Mouse (Mus musculus) MEL (cell line): ENCODE data around the gene Glyctk. TPM values are rescaled to one million over a fixed set of nuclear protein-coding genes. Genes with fewer than 3 reads are reported as not detected.

Experiments
- DNase-seq: peaks from one replicate; pipeline ENCODE4 v3.0.0; 2011; ENCODE audit warnings: low read depth, low spot score
- H3K27ac ChIP-seq: 2 replicates; pipeline ENCODE4 v1.5.1; 2012; ENCODE audit warnings: low read depth, mild to moderate bottlenecking, control low read depth, low read length, moderate library complexity; ENCODE audit not compliant: control insufficient read depth
- H3K27me3 ChIP-seq, 2 experiments: fragments of 150-350 bp in 1 of 2; sonication (generic) in 1 of 2; 2 replicates each; pipeline ENCODE4 v1.6.1; 2012; ENCODE audit warnings: low read length in 2 of 2, mild to moderate bottlenecking in 2 of 2, improper control_type of control experiment in 1 of 2, moderate library complexity in 1 of 2; ENCODE audit not compliant: insufficient read depth in 2 of 2, control insufficient read depth in 1 of 2
- H3K36me3 ChIP-seq, 2 experiments: 2 replicates each; pipeline ENCODE4 v1.6.1; 2012 to 2014; ENCODE audit warnings: low read length in 2 of 2, improper control_type of control experiment in 1 of 2, inconsistent platforms in 1 of 2, mild to moderate bottlenecking in 1 of 2; ENCODE audit not compliant: insufficient read depth in 2 of 2, control insufficient read depth in 1 of 2
- H3K4me1 ChIP-seq, 2 experiments: fragments of 150-350 bp in 1 of 2; sonication (generic) in 1 of 2; 2 replicates each; pipeline ENCODE4 v1.6.1; 2012; ENCODE audit warnings: low read length in 2 of 2, improper control_type of control experiment in 1 of 2, mild to moderate bottlenecking in 1 of 2; ENCODE audit not compliant: insufficient read depth in 2 of 2, control insufficient read depth in 1 of 2
- H3K4me3 ChIP-seq, 2 experiments: fragments of 150-350 bp in 1 of 2; sonication (generic) in 1 of 2; 2 replicates each; pipeline ENCODE4 v1.5.1; 2012; ENCODE audit warnings: low read depth in 2 of 2, low read length in 2 of 2, mild to moderate bottlenecking in 2 of 2, moderate library complexity in 2 of 2, control low read depth in 1 of 2, improper control_type of control experiment in 1 of 2; ENCODE audit not compliant: control insufficient read depth in 1 of 2, insufficient read depth in 1 of 2
- H3K79me2 ChIP-seq: 2 replicates; pipeline ENCODE4 v1.6.1; 2012; ENCODE audit warnings: mild to moderate bottlenecking, low read length, moderate library complexity; ENCODE audit not compliant: control insufficient read depth, poor library complexity, insufficient read depth
- H3K9ac ChIP-seq: 2 replicates; pipeline ENCODE4 v1.6.1; 2012; ENCODE audit warnings: low read depth, mild to moderate bottlenecking, control low read depth, low read length, moderate library complexity; ENCODE audit not compliant: control insufficient read depth, poor library complexity, severe bottlenecking
- H3K9me3 ChIP-seq: fragments of 150-350 bp; sonication (generic); replicated peaks from 2 replicates; pipeline ENCODE4 v1.6.1; 2012; ENCODE audit warnings: mild to moderate bottlenecking, low read length, improper control_type of control experiment, moderate library complexity; ENCODE audit not compliant: insufficient read depth
- BHLHE40 ChIP-seq: IDR thresholded peaks from 2 replicates; pipeline ENCODE4 v1.6.1; 2012; ENCODE audit warnings: low read depth, mild to moderate bottlenecking, inconsistent platforms, low read length, improper control_type of control experiment, borderline replicate concordance
- CHD2 ChIP-seq: IDR thresholded peaks from 2 replicates; pipeline ENCODE4 v1.6.1; 2011; ENCODE audit warnings: low read length, improper control_type of control experiment
- CTCF ChIP-seq, 3 experiments: IDR thresholded peaks in 2 of 3; conservative IDR thresholded peaks in 1 of 3; 2 replicates each; pipeline ENCODE4 v1.5.1; 2011 to 2012; ENCODE audit warnings: low read length in 3 of 3, low read depth in 2 of 3, mild to moderate bottlenecking in 2 of 3, improper control_type of control experiment in 1 of 3, inconsistent platforms in 1 of 3, mixed read lengths in 1 of 3, moderate library complexity in 1 of 3; ENCODE audit not compliant: control insufficient read depth in 1 of 3, insufficient read depth in 1 of 3, poor library complexity in 1 of 3, severe bottlenecking in 1 of 3
- E2F4 ChIP-seq: IDR thresholded peaks from 2 replicates; pipeline ENCODE4 v1.6.1; 2011; ENCODE audit warnings: low read depth, low read length, improper control_type of control experiment, borderline replicate concordance
- GATA1 ChIP-seq: IDR thresholded peaks from 2 replicates; pipeline ENCODE4 v1.6.1; 2011; ENCODE audit warnings: low read depth, low read length, improper control_type of control experiment
- MAX ChIP-seq: IDR thresholded peaks from 2 replicates; pipeline ENCODE4 v1.6.1; 2011; ENCODE audit warnings: low read length, improper control_type of control experiment
- NELFE ChIP-seq: IDR thresholded peaks from 2 replicates; pipeline ENCODE4 v1.6.1; 2011; ENCODE audit warnings: low read depth, low read length, improper control_type of control experiment
- POLR2A ChIP-seq, 2 experiments: IDR thresholded peaks; 2 replicates each; pipeline ENCODE4 v1.6.1; 2011 to 2012; ENCODE audit warnings: low read length in 2 of 2, mild to moderate bottlenecking in 2 of 2, control low read depth in 1 of 2, improper control_type of control experiment in 1 of 2, low read depth in 1 of 2, moderate library complexity in 1 of 2; ENCODE audit not compliant: control insufficient read depth in 1 of 2, insufficient read depth in 1 of 2, poor library complexity in 1 of 2
- SIN3A ChIP-seq: IDR thresholded peaks from 2 replicates; pipeline ENCODE4 v1.6.1; 2012; ENCODE audit warnings: low read length, improper control_type of control experiment, inconsistent platforms
- TAL1 ChIP-seq: IDR thresholded peaks from 2 replicates; pipeline ENCODE4 v1.6.1; 2012; ENCODE audit warnings: mild to moderate bottlenecking, inconsistent platforms, low read length, moderate library complexity, mixed read lengths
- USF2 ChIP-seq, 2 experiments: IDR thresholded peaks; 2 replicates each; pipeline ENCODE4 v1.6.1; 2011 to 2012; ENCODE audit warnings: improper control_type of control experiment in 2 of 2, low read length in 2 of 2, borderline replicate concordance in 1 of 2, inconsistent platforms in 1 of 2, low read depth in 1 of 2, mild to moderate bottlenecking in 1 of 2; ENCODE audit not compliant: insufficient read depth in 1 of 2
- ZNF384 ChIP-seq: IDR thresholded peaks from 2 replicates; pipeline ENCODE4 v1.6.1; 2012; ENCODE audit warnings: low read depth, mild to moderate bottlenecking, inconsistent platforms, low read length, improper control_type of control experiment
- polyA plus RNA-seq, 2 experiments: library from polyadenylated mRNA; stranded (reverse) in 1 of 2; unstranded in 1 of 2; fragments of >175 nt in 1 of 2; fragments of >200 nt in 1 of 2; gene quantifications; 2 replicates each; pipeline versions ENCODE4 v1.2.1 to v1.2.4; 2012; ENCODE audit warnings: low replicate concordance in 2 of 2, low read depth in 1 of 2; ENCODE audit not compliant: insufficient read length in 2 of 2, insufficient read depth in 1 of 2, missing spikeins in 1 of 2
- total RNA-seq: library from RNA; depleted of rRNA; stranded (reverse); fragments of 300-350 nt; gene quantifications from 2 replicates; pipeline ENCODE4 v1.2.3, GENCODE M21; 2012

Gene Glyctk
- total and polyA plus RNA-seq, 3 experiments, result 3.1 to 3.3 TPM; not detected in 1

DNA sequence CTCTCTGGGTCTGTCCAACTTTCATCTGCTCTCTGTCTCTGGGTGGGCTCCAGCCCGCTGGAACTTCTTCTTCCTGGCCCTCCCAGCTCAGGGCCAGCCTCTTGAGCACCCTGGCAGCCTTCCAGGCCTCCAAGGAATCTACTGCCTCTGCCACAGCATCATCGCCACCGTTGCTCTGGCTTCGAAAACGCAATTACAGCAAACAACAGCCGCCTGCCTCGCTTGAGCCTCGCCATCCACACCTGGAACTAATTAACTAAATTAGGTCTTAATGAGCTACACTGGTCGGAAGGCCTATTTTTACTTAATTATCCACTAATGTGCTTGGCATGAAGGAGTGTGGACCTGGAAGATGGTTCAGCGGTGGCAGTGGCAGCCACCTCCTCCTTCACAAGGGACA, 18.2 kb downstream of the Glyctk start:
- Histone ChIP-seq H3K79me2 (no peaks in the 10 kb centered on the region), H3K9ac (no peak overlapping the region), H3K4me1 (no peaks in the 10 kb centered on the region), H3K27me3 (peaks cover 0 to 5% of the 10 kb centered on the region in 2 experiments; a peak in 2 of 4 replicates), H3K27ac (no peak overlapping the region), H3K4me3 (no peak overlapping the region), H3K9me3 (no peaks in the 10 kb centered on the region), H3K36me3 (no peaks in the 10 kb centered on the region)
- no peak for DNase-seq
- no peak for TF ChIP-seq TAL1
- TF ChIP-seq E2F4, result no peak
- no peak for TF ChIP-seq CHD2
- no peak for TF ChIP-seq BHLHE40
- TF ChIP-seq ZNF384, result no peak
- no peak for TF ChIP-seq GATA1
- TF ChIP-seq POLR2A (IDR thresholded peaks at IDR 0.05; ENCODE audit: control insufficient read depth in 1 of 2, insufficient read depth in 1 of 2, low read depth in 1 of 2, low read length in 2 of 2, poor library complexity in 1 of 2), result no peak
- TF ChIP-seq CTCF (IDR thresholded peaks at IDR 0.05 in 2 of 3, conservative IDR thresholded peaks at IDR 0.05 in 1 of 3; ENCODE audit: control insufficient read depth in 1 of 3, insufficient read depth in 1 of 3, low read depth in 2 of 3, low read length in 3 of 3, poor library complexity in 1 of 3, severe bottlenecking in 1 of 3), result no peak

DNA sequence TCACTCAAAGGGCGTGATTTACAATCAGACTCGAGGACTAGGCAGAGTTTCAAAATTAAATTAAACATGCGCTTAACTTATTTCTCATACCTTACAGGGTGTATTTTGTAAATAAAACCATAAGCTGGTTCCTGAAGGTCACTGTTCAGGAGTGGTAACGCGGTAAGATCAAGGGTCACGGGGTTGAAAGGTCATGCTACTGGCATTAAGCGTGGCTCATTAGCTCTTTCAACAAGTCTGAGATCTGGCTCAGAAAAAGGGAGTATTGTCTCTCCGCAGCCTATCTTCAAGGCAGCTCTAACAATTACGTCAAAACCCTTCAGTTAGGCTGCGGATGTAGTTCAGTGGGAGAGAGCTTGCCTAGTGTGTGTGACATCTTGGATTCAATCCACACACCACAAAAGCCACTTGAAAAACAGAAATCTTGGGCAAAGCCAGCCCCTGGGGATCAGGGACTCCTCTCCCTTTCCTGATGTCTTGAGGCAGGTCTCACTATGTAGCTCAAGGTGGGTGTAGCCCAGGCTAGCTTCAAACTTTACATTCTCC, 20.2 kb downstream of the Glyctk start:
- no peak overlapping the region for H3K9ac ChIP-seq
- no peak overlapping the region for H3K4me3 ChIP-seq
- peaks cover 0 to 5% of the 10 kb centered on the region in 2 experiments; a peak in 2 of 4 replicates for H3K27me3 ChIP-seq
- H3K4me1 ChIP-seq, result no peaks in the 10 kb centered on the region
- H3K79me2 ChIP-seq, result no peaks in the 10 kb centered on the region
- no peaks in the 10 kb centered on the region for H3K36me3 ChIP-seq
- TF ChIP-seq MAX, result no peak
- TF ChIP-seq USF2 (IDR thresholded peaks at IDR 0.05; ENCODE audit: borderline replicate concordance in 1 of 2, insufficient read depth in 1 of 2, low read depth in 1 of 2, low read length in 2 of 2), result no peak
- TF ChIP-seq, all 39 proteins: peak for 0
- Histone ChIP-seq H3K9me3 (no peaks in the 10 kb centered on the region), H3K27ac (no peak overlapping the region)
- no peak for DNase-seq

DNA sequence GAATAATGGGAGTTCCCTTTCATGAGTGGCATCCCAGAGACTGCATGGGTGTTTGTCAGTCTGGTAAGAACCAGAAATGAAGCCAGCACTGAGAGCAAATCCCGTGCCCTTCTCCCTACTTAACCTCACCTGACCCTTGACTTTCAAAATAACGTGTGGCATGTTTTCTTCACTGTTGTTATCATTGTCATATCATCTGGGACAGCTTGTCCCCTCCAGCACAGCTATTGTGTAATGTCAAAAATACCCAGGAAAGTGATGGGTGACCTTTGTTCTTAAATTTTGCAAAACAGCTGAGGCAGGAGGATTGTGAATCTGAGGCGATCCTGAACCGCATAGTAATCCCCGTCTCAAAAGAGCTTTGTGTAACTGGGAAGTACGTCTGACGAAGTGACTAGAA, 27.7 kb downstream of the Glyctk start:
- no peak for TF ChIP-seq ZNF384
- no peak for TF ChIP-seq USF2 (IDR thresholded peaks at IDR 0.05; ENCODE audit: borderline replicate concordance in 1 of 2, insufficient read depth in 1 of 2, low read depth in 1 of 2, low read length in 2 of 2)
- no peak for TF ChIP-seq NELFE
- TF ChIP-seq SIN3A, result no peak
- H3K4me1 ChIP-seq, result no peaks in the 10 kb centered on the region
- peaks cover 0 to 3% of the 10 kb centered on the region in 2 experiments; a peak in 2 of 4 replicates for H3K27me3 ChIP-seq
- H3K4me3 ChIP-seq, result no peak overlapping the region
- H3K79me2 ChIP-seq, result no peaks in the 10 kb centered on the region
- no peak overlapping the region for H3K9ac ChIP-seq
- H3K27ac ChIP-seq, result no peak overlapping the region
- no peak for DNase-seq
- H3K36me3 ChIP-seq, result no peaks in the 10 kb centered on the region
- H3K9me3 ChIP-seq, result no peaks in the 10 kb centered on the region
